Mouse (Mus musculus) E14TG2a.4 (cell line): ENCODE data around the gene Hspa2.

Experiments
- CTCF ChIP-seq: conservative IDR thresholded peaks from 2 replicates; pipeline ENCODE4 v1.5.1; 2014; ENCODE audit warnings: low read length
- NANOG ChIP-seq: IDR thresholded peaks from 2 replicates; pipeline ENCODE4 v1.6.1; 2014; ENCODE audit warnings: borderline replicate concordance, low read length, mixed read lengths

GRCm38 (mm10) chr12:76368201-76368789, 35.7 kb upstream of the Hspa2 start:
- TF ChIP-seq CTCF, result no peak
- no peak for TF ChIP-seq NANOG
